Mouse (Mus musculus) kidney, adult 2 months (tissue): ENCODE data around the gene Dapp1.

Source experiments
- CTCF ChIP-seq: fragments of 200-500 bp; conservative IDR thresholded peaks from 2 replicates; pipeline ENCODE4 v1.5.1; 2011; ENCODE audit warnings: low read depth, mild to moderate bottlenecking, control low read depth, low read length, moderate library complexity, mixed read lengths; ENCODE audit not compliant: insufficient read depth, insufficient read length
- POLR2A ChIP-seq: fragments of 200-500 bp; IDR thresholded peaks from one replicate; pipeline ENCODE4 v1.6.1; 2011; ENCODE audit warnings: low read depth, low read length, control low read depth

GRCm38 (mm10) chr3:137893789-137894188, 87.6 kb downstream of the Dapp1 start:
- TF ChIP-seq POLR2A (no peak), CTCF (no peak)
